Mouse (Mus musculus): ENCODE measurements at regions not wholly inside any gene's neighbourhood (a gene's known extent, or its start where the extent isn't known, plus 50 kb on each side); places are given as distances from the start of the nearest gene placed in this dataset.
"Not testable (repeated sequence)": the region's sequence is repeated elsewhere in the genome, so short reads cannot be mapped to it uniquely, and the experiment has no call there.

GRCm38 (mm10) chrX:88906106-88906505 lies 503.4 kb downstream of the Pet2 start:
- peak in 1 of 2 experiments; percentile 11 for DNase-seq (ENCODE audit: low spot score in 2 of 2)

GRCm38 (mm10) chrX:88873260-88873659 lies 536.2 kb downstream of the Pet2 start:
- DNase-seq (ENCODE audit: low spot score in 2 of 2): not testable (repeated sequence)

Data from right cerebral cortex, postnatal 10 days (tissue).